Mouse (Mus musculus): ENCODE results near the gene Tbc1d1. TPM values are rescaled to one million over a fixed set of nuclear protein-coding genes. Genes with fewer than 3 reads are reported as not detected.

Gene Tbc1d1
- total RNA-seq, 2 experiments from 2014 or later: 11.0 to 13.3 TPM

GRCm38 (mm10) chr5:64386996-64387395 lies 230.9 kb downstream of the Tbc1d1 start:
- no peak for DNase-seq

GRCm38 (mm10) chr5:64389202-64389929 lies 233.3 kb downstream of the Tbc1d1 start:
- DNase-seq: peak; percentile 50 to 56

- peak in 1 of 2 experiments; percentile 54 for DNase-seq
Measured at GRCm38 (mm10) chr5:64391346-64391745, 235.2 kb downstream of the Tbc1d1 start.

- no peak for DNase-seq
Measured at GRCm38 (mm10) chr5:64392426-64393020, 236.4 kb downstream of the Tbc1d1 start.

- DNase-seq: no peak
Measured at GRCm38 (mm10) chr5:64393530-64393929, 237.4 kb downstream of the Tbc1d1 start.

GRCm38 (mm10) chr5:64398155-64398554 lies 242.1 kb downstream of the Tbc1d1 start:
- no peak for DNase-seq

- no peak for DNase-seq
Measured at GRCm38 (mm10) chr5:64400742-64401141, 244.6 kb downstream of the Tbc1d1 start.

Small RNA genes lying within 50 kb of the gene (microRNA-seq; reads per million reads assigned to microRNA genes)
- 0 reads per million in 2 experiments for gene Gm22395

Other genes starting within 250 kb of the Tbc1d1 start
- 10 to 100 TPM in 1 of 2 experiments, 1 to 10 TPM in 1; 9.4 to 10.0 TPM for gene Rell1, start 187.4 kb upstream of the Tbc1d1 start, total RNA-seq (2021)
- 1 to 10 TPM; 4.7 to 4.9 TPM for gene Pgm2, start 63.4 kb upstream of the Tbc1d1 start, total RNA-seq (2021)